Mouse (Mus musculus) left cerebral cortex, postnatal 25 days (tissue): Measurements from ENCODE around the gene Ighmbp2. TPM values are rescaled to one million over a fixed set of nuclear protein-coding genes. Genes with fewer than 3 reads are reported as not detected.

Experiments
- microRNA-seq, 2 experiments: library from miRNA; unstranded; fragments of <30 nt; microRNA quantifications; one replicate each; pipeline ENCODE4 v1.2.0; 2022
- total RNA-seq, 2 experiments: library from RNA; stranded (reverse); gene quantifications; 2 replicates each; pipeline ENCODE4 v1.2.3; 2021

Ighmbp2 gene
- total RNA-seq, 2 experiments from 2014 or later = 9.3 to 10.4 TPM

Small RNAs within 50 kb of the gene (microRNA-seq; reads per million reads assigned to microRNA genes)
- 0 to 0.25 reads per million in 2 experiments for gene Mir6984

Other genes starting within 250 kb of the Ighmbp2 start
- gene Mrpl21, start 116 bp downstream of the Ighmbp2 start, total RNA-seq = 10 to 100 TPM; 49.9 to 55.9 TPM
- gene Cpt1a, start 39.3 kb upstream of the Ighmbp2 start, total RNA-seq = 10 to 100 TPM; 24.0 to 30.0 TPM
- gene Tesmin, start 105.8 kb upstream of the Ighmbp2 start, total RNA-seq = under 1 TPM; 0.27 to 0.44 TPM
- 1 to 10 TPM in 1 of 2 experiments, under 1 TPM in 1; 0.98 to 1.4 TPM for gene Gal, start 131.5 kb upstream of the Ighmbp2 start, total RNA-seq